Mouse (Mus musculus) ES-Bruce4 (cell line): ENCODE data around the gene Pde6h.

Experiments used
- CTCF ChIP-seq: IDR thresholded peaks from one replicate; pipeline ENCODE4 v1.8.1; 2011; ENCODE audit warnings: low read depth, low read length
- EP300 ChIP-seq: IDR thresholded peaks from 2 replicates; pipeline ENCODE4 v1.6.1; 2011; ENCODE audit warnings: low read depth, low read length; ENCODE audit not compliant: insufficient read depth
- POLR2A ChIP-seq: IDR thresholded peaks from one replicate; pipeline ENCODE4 v1.8.1; 2011; ENCODE audit warnings: low read length; ENCODE audit not compliant: insufficient read depth

- peak; percentile 36 for TF ChIP-seq CTCF
- no peak for TF ChIP-seq EP300
- no peak for TF ChIP-seq POLR2A
These were observed 71.9 kb downstream of the Pde6h start for GRCm38 (mm10) chr6:136995533-136995932.
